Mouse (Mus musculus): Measurements from ENCODE around the gene Ctsll3. TPM values are rescaled to one million over a fixed set of nuclear protein-coding genes. Genes with fewer than 3 reads are reported as not detected.

Gene Ctsll3
- not detected in 2 replicates for polyA plus RNA-seq (2015; fragmentation: Nextera tagmentation; extraction: Ambion mirVana)

DNA sequence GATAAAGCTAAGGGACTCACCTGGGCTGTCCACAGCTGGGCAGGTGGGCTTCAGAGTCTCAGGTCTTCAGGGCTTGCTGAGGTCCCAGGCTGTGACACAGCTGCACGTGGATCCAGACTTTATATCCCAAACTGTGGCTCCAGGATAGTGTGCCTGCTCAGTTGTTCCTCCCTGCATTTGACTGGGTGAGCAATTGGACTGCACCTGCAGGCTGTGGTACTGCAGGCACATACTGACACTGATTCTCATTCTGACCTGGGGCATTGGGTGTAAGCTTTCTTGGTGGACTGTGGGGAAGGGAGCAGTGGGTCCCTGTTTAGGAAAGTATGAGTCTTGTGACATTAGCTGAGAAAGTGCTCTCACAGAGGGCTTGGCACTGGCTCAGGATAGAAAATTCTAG, at the start of gene Ctsll3:
TSS of gene Ctsll3 (minus strand) at position 101 of the 400 bp plus-strand sequence.
- Histone ChIP-seq H3K9me3 (ENCODE audit: control insufficient read depth, low read length) (no peaks in the 10 kb centered on the region), H3K36me3 (ENCODE audit: control insufficient read depth, insufficient read depth, low read length) (no peaks in the 10 kb centered on the region), H3K27ac (ENCODE audit: low read length) (no peak within 1 kb of the TSS), H3K4me3 (ENCODE audit: low read length) (no peak within 1 kb of the TSS), H3K4me2 (ENCODE audit: low read depth, low read length) (no peak within 1 kb of the TSS), H3K27me3 (replicated peaks; ENCODE audit: control insufficient read depth, insufficient read depth, low read length) (no peaks in the 10 kb centered on the region), H3K9ac (ENCODE audit: low read depth, low read length) (no peak within 1 kb of the TSS), H3K4me1 (ENCODE audit: control insufficient read depth, insufficient read depth, low read length) (no peaks in the 10 kb centered on the region)
- ATAC-seq: no peak
- WGBS: 76% methylated on average over 1 of the region's 1 CpGs

GRCm38 (mm10) chr13:60848241-60849120, 45.8 kb upstream of the Ctsll3 start:
- Histone ChIP-seq H3K9ac (ENCODE audit: low read depth, low read length) (no peak overlapping the region), H3K27me3 (replicated peaks; ENCODE audit: control insufficient read depth, insufficient read depth, low read length) (no peaks in the 10 kb centered on the region), H3K27ac (ENCODE audit: low read length) (no peak overlapping the region), H3K36me3 (ENCODE audit: control insufficient read depth, insufficient read depth, low read length) (no peaks in the 10 kb centered on the region), H3K9me3 (ENCODE audit: control insufficient read depth, low read length) (no peaks in the 10 kb centered on the region), H3K4me2 (ENCODE audit: low read depth, low read length) (no peak overlapping the region), H3K4me3 (ENCODE audit: low read length) (no peak overlapping the region), H3K4me1 (ENCODE audit: control insufficient read depth, insufficient read depth, low read length) (no peaks in the 10 kb centered on the region)
- WGBS: 77% methylated on average over 4 of the region's 4 CpGs
- no peak for ATAC-seq

GRCm38 (mm10) chr13:60843153-60843552, 40.5 kb upstream of the Ctsll3 start:
- no peak overlapping the region for H3K4me2 ChIP-seq (ENCODE audit: low read depth, low read length)
- no peaks in the 10 kb centered on the region for H3K36me3 ChIP-seq (ENCODE audit: control insufficient read depth, insufficient read depth, low read length)
- H3K9me3 ChIP-seq (ENCODE audit: control insufficient read depth, low read length): no peaks in the 10 kb centered on the region
- no peak overlapping the region for H3K4me3 ChIP-seq (ENCODE audit: low read length)
- WGBS: 80% methylated on average over 8 of the region's 8 CpGs
- no peaks in the 10 kb centered on the region for H3K27me3 ChIP-seq (replicated peaks; ENCODE audit: control insufficient read depth, insufficient read depth, low read length)
- no peak overlapping the region for H3K9ac ChIP-seq (ENCODE audit: low read depth, low read length)
- no peaks in the 10 kb centered on the region for H3K4me1 ChIP-seq (ENCODE audit: control insufficient read depth, insufficient read depth, low read length)
- no peak for ATAC-seq
- H3K27ac ChIP-seq (ENCODE audit: low read length): no peak overlapping the region

DNA sequence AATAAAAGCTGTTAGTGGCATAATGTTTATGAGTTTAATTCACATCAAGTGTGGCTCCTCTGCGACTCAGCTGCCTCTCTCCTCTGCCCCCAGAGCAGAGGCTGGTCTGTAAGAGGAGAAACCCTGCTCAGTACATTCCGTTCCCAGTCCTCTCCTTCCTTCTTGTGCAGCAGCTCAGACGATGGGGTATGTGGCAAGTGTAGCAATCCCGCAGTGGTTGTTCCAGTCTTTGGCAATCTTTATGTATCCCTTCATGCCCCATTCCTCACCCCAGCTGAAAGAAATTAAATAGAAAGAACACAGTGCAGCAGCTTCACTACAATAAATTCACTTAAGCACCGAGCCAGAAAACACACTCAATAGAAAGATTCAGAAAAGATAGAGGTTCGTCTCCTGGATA, 40.1 kb upstream of the Ctsll3 start:
- H3K27me3 ChIP-seq (replicated peaks; ENCODE audit: control insufficient read depth, insufficient read depth, low read length): no peaks in the 10 kb centered on the region
- H3K4me1 ChIP-seq (ENCODE audit: control insufficient read depth, insufficient read depth, low read length): no peaks in the 10 kb centered on the region
- H3K36me3 ChIP-seq (ENCODE audit: control insufficient read depth, insufficient read depth, low read length): no peaks in the 10 kb centered on the region
- H3K27ac ChIP-seq (ENCODE audit: low read length): no peak overlapping the region
- no peaks in the 10 kb centered on the region for H3K9me3 ChIP-seq (ENCODE audit: control insufficient read depth, low read length)
- ATAC-seq: no peak
- H3K9ac ChIP-seq (ENCODE audit: low read depth, low read length): no peak overlapping the region
- whole genome bisulfite sequencing: 66% methylated on average over 6 of the region's 6 CpGs
- H3K4me2 ChIP-seq (ENCODE audit: low read depth, low read length): no peak overlapping the region
- H3K4me3 ChIP-seq (ENCODE audit: low read length): no peak overlapping the region

- no peak overlapping the region for H3K4me3 ChIP-seq (ENCODE audit: low read length)
- no peaks in the 10 kb centered on the region for H3K9me3 ChIP-seq (ENCODE audit: control insufficient read depth, low read length)
- H3K27me3 ChIP-seq (replicated peaks; ENCODE audit: control insufficient read depth, insufficient read depth, low read length): no peaks in the 10 kb centered on the region
- no peaks in the 10 kb centered on the region for H3K36me3 ChIP-seq (ENCODE audit: control insufficient read depth, insufficient read depth, low read length)
- WGBS: 66% methylated on average over 2 of the region's 2 CpGs
- no peak overlapping the region for H3K4me2 ChIP-seq (ENCODE audit: low read depth, low read length)
- H3K4me1 ChIP-seq (ENCODE audit: control insufficient read depth, insufficient read depth, low read length): no peaks in the 10 kb centered on the region
- no peak for ATAC-seq
- H3K9ac ChIP-seq (ENCODE audit: low read depth, low read length): no peak overlapping the region
- no peak overlapping the region for H3K27ac ChIP-seq (ENCODE audit: low read length)
Observed at GRCm38 (mm10) chr13:60839353-60839902, 36.8 kb upstream of the Ctsll3 start.

- WGBS: 56% methylated on average over 3 of the region's 3 CpGs
- H3K9ac ChIP-seq (ENCODE audit: low read depth, low read length): no peak overlapping the region
Observed at GRCm38 (mm10) chr13:60826052-60826451, 23.4 kb upstream of the Ctsll3 start.

GRCm38 (mm10) chr13:60820486-60821175, 18.0 kb upstream of the Ctsll3 start:
- Histone ChIP-seq H3K9ac (ENCODE audit: low read depth, low read length) (no peak overlapping the region), H3K9me3 (ENCODE audit: control insufficient read depth, low read length) (no peaks in the 10 kb centered on the region), H3K36me3 (ENCODE audit: control insufficient read depth, insufficient read depth, low read length) (no peaks in the 10 kb centered on the region), H3K4me2 (ENCODE audit: low read depth, low read length) (no peak overlapping the region), H3K27me3 (replicated peaks; ENCODE audit: control insufficient read depth, insufficient read depth, low read length) (no peaks in the 10 kb centered on the region), H3K27ac (ENCODE audit: low read length) (no peak overlapping the region), H3K4me1 (ENCODE audit: control insufficient read depth, insufficient read depth, low read length) (no peaks in the 10 kb centered on the region), H3K4me3 (ENCODE audit: low read length) (no peak overlapping the region)
- peak; percentile 81 for ATAC-seq
- 70% methylated on average over 3 of the region's 3 CpGs for WGBS

More at GRCm38 (mm10) chr13:60826052-60826451, 23.4 kb upstream of the Ctsll3 start:
- no peak for ATAC-seq
- Histone ChIP-seq H3K27ac (ENCODE audit: low read length) (no peak overlapping the region), H3K9me3 (ENCODE audit: control insufficient read depth, low read length) (no peaks in the 10 kb centered on the region), H3K36me3 (ENCODE audit: control insufficient read depth, insufficient read depth, low read length) (no peaks in the 10 kb centered on the region), H3K4me3 (ENCODE audit: low read length) (no peak overlapping the region), H3K4me1 (ENCODE audit: control insufficient read depth, insufficient read depth, low read length) (no peaks in the 10 kb centered on the region), H3K27me3 (replicated peaks; ENCODE audit: control insufficient read depth, insufficient read depth, low read length) (no peaks in the 10 kb centered on the region), H3K4me2 (ENCODE audit: low read depth, low read length) (no peak overlapping the region)

DNA sequence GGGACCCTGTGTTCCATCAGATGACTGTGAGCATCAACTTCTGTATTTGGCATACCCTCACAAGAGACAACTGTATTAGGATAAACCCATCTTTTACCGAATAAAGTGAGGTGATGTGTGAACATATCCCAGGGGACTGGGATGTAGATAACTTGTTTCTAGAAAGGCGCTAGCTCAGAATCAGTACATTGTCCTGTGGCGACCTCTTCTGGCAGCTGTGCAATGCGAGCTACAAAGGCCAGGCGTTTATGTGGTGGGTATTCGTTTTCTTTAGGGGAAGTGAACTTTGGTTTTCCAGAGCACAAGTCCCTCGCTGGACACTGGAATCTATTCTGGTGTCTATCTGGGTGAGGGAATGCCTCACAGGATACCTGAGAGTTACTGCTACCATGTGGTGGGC, 16.8 kb upstream of the Ctsll3 start:
- Histone ChIP-seq H3K9ac (ENCODE audit: low read depth, low read length) (no peak overlapping the region), H3K4me3 (ENCODE audit: low read length) (no peak overlapping the region), H3K4me1 (ENCODE audit: control insufficient read depth, insufficient read depth, low read length) (no peaks in the 10 kb centered on the region), H3K9me3 (ENCODE audit: control insufficient read depth, low read length) (no peaks in the 10 kb centered on the region), H3K27ac (ENCODE audit: low read length) (no peak overlapping the region), H3K4me2 (ENCODE audit: low read depth, low read length) (no peak overlapping the region), H3K27me3 (replicated peaks; ENCODE audit: control insufficient read depth, insufficient read depth, low read length) (no peaks in the 10 kb centered on the region), H3K36me3 (ENCODE audit: control insufficient read depth, insufficient read depth, low read length) (no peaks in the 10 kb centered on the region)
- ATAC-seq: peak; percentile 44; the same call in 1 of the 2 replicates
- 10% methylated on average over 7 of the region's 7 CpGs for WGBS

GRCm38 (mm10) chr13:60813722-60814121, 11.1 kb upstream of the Ctsll3 start:
- ATAC-seq: peak; percentile 78
- no peaks in the 10 kb centered on the region for H3K27me3 ChIP-seq (replicated peaks; ENCODE audit: control insufficient read depth, insufficient read depth, low read length)
- no peaks in the 10 kb centered on the region for H3K4me1 ChIP-seq (ENCODE audit: control insufficient read depth, insufficient read depth, low read length)
- H3K4me3 ChIP-seq (ENCODE audit: low read length): no peak overlapping the region
- H3K36me3 ChIP-seq (ENCODE audit: control insufficient read depth, insufficient read depth, low read length): no peaks in the 10 kb centered on the region
- H3K9me3 ChIP-seq (ENCODE audit: control insufficient read depth, low read length): no peaks in the 10 kb centered on the region
- no peak overlapping the region for H3K9ac ChIP-seq (ENCODE audit: low read depth, low read length)
- H3K27ac ChIP-seq (ENCODE audit: low read length): no peak overlapping the region
- 48% methylated on average over 1 of the region's 1 CpGs for WGBS
- H3K4me2 ChIP-seq (ENCODE audit: low read depth, low read length): no peak overlapping the region
